Mouse (Mus musculus) leukemia stem cell, adult 10-12 weeks (primary cell): ENCODE measurements around the gene Pin1rt1. TPM values are rescaled to one million over a fixed set of nuclear protein-coding genes. Genes with fewer than 3 reads are reported as not detected.

Source experiments
- polyA plus RNA-seq: library from polyadenylated mRNA; stranded (reverse); fragments of >175 nt; gene quantifications from 2 replicates; pipeline ENCODE4 v1.2.3, GENCODE M21; 2012; ENCODE audit warnings: low replicate concordance

The Pin1rt1 gene
- not detected in 2 replicates for polyA plus RNA-seq

GRCm38 (mm10) chr2:104716279-104716678 lies at the start of gene Pin1rt1:
TSS of gene Pin1rt1 (minus strand) at chr2:104716379.

GRCm38 (mm10) chr2:104742741-104743064 lies 26.5 kb upstream of the Pin1rt1 start, which contains the start of gene Depdc7:
TSS of gene Depdc7 (minus strand) at chr2:104742878.

GRCm38 (mm10) chr2:104711585-104712485 lies 4.3 kb downstream of the Pin1rt1 start, which contains the start of gene Tcp11l1:
TSS of gene Tcp11l1 (minus strand) at chr2:104712169.

Other genes with a start within 250 kb of the Pin1rt1 start
- 8.4 and 12.0 TPM in 2 replicates for gene Hipk3, start 221.9 kb downstream of the Pin1rt1 start, polyA plus RNA-seq
- 0.88 and 2.2 TPM in 2 replicates for gene Cstf3, start 125.9 kb downstream of the Pin1rt1 start, polyA plus RNA-seq
- 2.6 and 11.2 TPM in 2 replicates for gene Tcp11l1, start 4.2 kb downstream of the Pin1rt1 start, polyA plus RNA-seq
- gene Depdc7, start 26.5 kb upstream of the Pin1rt1 start, polyA plus RNA-seq: 1.1 and 1.9 TPM in 2 replicates
- 1.1 and 1.6 TPM in 2 replicates for gene Qser1, start 100.4 kb upstream of the Pin1rt1 start, polyA plus RNA-seq
- 0.12 TPM in 1 of 2 replicates, not detected in the other for gene Prrg4, start 133.5 kb upstream of the Pin1rt1 start, polyA plus RNA-seq
- not detected in 2 replicates for gene Ccdc73, start 151.4 kb upstream of the Pin1rt1 start, polyA plus RNA-seq